Mouse (Mus musculus): Measurements from ENCODE around the gene Bbx.

GRCm38 (mm10) chr16:50373685-50374084 is 58.5 kb downstream of the Bbx start:
- TF ChIP-seq GATA1 (IDR thresholded peaks at IDR 0.05; ENCODE audit: borderline replicate concordance, low read length), result no peak
- no peak for TF ChIP-seq FLI1 (IDR thresholded peaks at IDR 0.05; ENCODE audit: low read length)
